Mouse (Mus musculus) limb, embryonic 12.5 days (tissue): ENCODE data around the gene Echdc3. TPM values are rescaled to one million over a fixed set of nuclear protein-coding genes. Genes with fewer than 3 reads are reported as not detected.

ENCODE experiments used
- ATAC-seq: fragments of 200-750 bp; cut with Nextera tagmentation; 2 replicates; pipeline ENCODE4 v1.8.0; 2017; ENCODE audit warnings: low read depth, moderate TSS enrichment; ENCODE audit not compliant: insufficient number of reproducible peaks, insufficient read depth, low FRiP score, low TSS enrichment
- H3K27ac ChIP-seq: fragments of 300-500 bp; sonication (generic); 2 replicates; pipeline ENCODE4 v1.5.1; 2016; ENCODE audit warnings: mild to moderate bottlenecking, moderate library complexity
- H3K27me3 ChIP-seq: fragments of 300-500 bp; sonication (generic); 2 replicates; pipeline ENCODE4 v1.6.1; 2016; ENCODE audit warnings: mild to moderate bottlenecking, moderate library complexity
- H3K36me3 ChIP-seq: fragments of 300-500 bp; sonication (generic); 2 replicates; pipeline ENCODE4 v1.6.1; 2016; ENCODE audit warnings: mild to moderate bottlenecking, moderate library complexity
- H3K4me1 ChIP-seq: fragments of 300-500 bp; sonication (generic); replicated peaks from 2 replicates; pipeline ENCODE4 v1.6.1; 2016
- H3K4me2 ChIP-seq: fragments of 300-500 bp; sonication (generic); 2 replicates; pipeline ENCODE4 v1.6.1; 2016; ENCODE audit warnings: mild to moderate bottlenecking, moderate library complexity
- H3K4me3 ChIP-seq: fragments of 300-500 bp; sonication (generic); replicated peaks from 2 replicates; pipeline ENCODE4 v1.5.1; 2016; ENCODE audit warnings: mild to moderate bottlenecking
- H3K9ac ChIP-seq: fragments of 300-500 bp; sonication (generic); replicated peaks from 2 replicates; pipeline ENCODE4 v1.6.1; 2016; ENCODE audit warnings: mild to moderate bottlenecking, moderate library complexity
- H3K9me3 ChIP-seq: fragments of 300-500 bp; sonication (generic); 2 replicates; pipeline ENCODE4 v1.6.1; 2016; ENCODE audit warnings: mild to moderate bottlenecking, moderate library complexity
- WGBS: fragments of 180-500 bp; shearing (Covaris S2); methylation state at CpG from one replicate; pipeline ENCODE4 v1.1.7; 2016; 5-methylcytosine and 5-hydroxymethylcytosine counted together
- polyA plus RNA-seq: library from polyadenylated mRNA; unstranded; fragments of >200 nt; fragmentation: Nextera tagmentation; extraction: Ambion mirVana; gene quantifications from 2 replicates; pipeline ENCODE4 v1.2.1, GENCODE M21; 2016

Gene Echdc3
- polyA plus RNA-seq, 1 experiment from 2014 or later = 4.3 TPM

- no peak overlapping the region for H3K9ac ChIP-seq
- no peak overlapping the region for H3K27ac ChIP-seq
- no peak overlapping the region for H3K4me2 ChIP-seq
- H3K4me3 ChIP-seq = no peak overlapping the region
- ATAC-seq = no peak
- no peaks in the 10 kb centered on the region for H3K27me3 ChIP-seq
- no peaks in the 10 kb centered on the region for H3K36me3 ChIP-seq
- H3K4me1 ChIP-seq = peaks cover 9% of the 10 kb centered on the region; the same call in 1 of the 2 replicates
- 76% methylated on average over 10 of the region's 10 CpGs for WGBS
- H3K9me3 ChIP-seq = 0 out of 2 replicates have a peak, but pooled peaks cover 4% of the 10 kb centered on the region
These were observed 67.2 kb downstream of the Echdc3 start for GRCm38 (mm10) chr2:6145611-6146010.

- Histone ChIP-seq H3K9ac (no peak overlapping the region), H3K4me2 (no peak overlapping the region), H3K27me3 (no peaks in the 10 kb centered on the region), H3K36me3 (no peaks in the 10 kb centered on the region), H3K9me3 (0 out of 2 replicates have a peak, but pooled peaks cover 4% of the 10 kb centered on the region), H3K4me3 (no peak overlapping the region), H3K27ac (no peak overlapping the region), H3K4me1 (peaks cover 9% of the 10 kb centered on the region; the same call in 1 of the 2 replicates)
- WGBS = 72% methylated on average over 16 of the region's 16 CpGs
- no peak for ATAC-seq
These were observed 69.7 kb downstream of the Echdc3 start for GRCm38 (mm10) chr2:6142915-6143654.

GRCm38 (mm10) chr2:6140572-6141161 is 72.2 kb downstream of the Echdc3 start:
- Histone ChIP-seq H3K4me3 (no peak overlapping the region), H3K36me3 (no peaks in the 10 kb centered on the region), H3K27me3 (no peaks in the 10 kb centered on the region), H3K4me1 (peaks cover 9% of the 10 kb centered on the region; the same call in 1 of the 2 replicates), H3K27ac (no peak overlapping the region), H3K9me3 (0 out of 2 replicates have a peak, but pooled peaks cover 4% of the 10 kb centered on the region), H3K4me2 (no peak overlapping the region), H3K9ac (no peak overlapping the region)
- WGBS = 87% methylated on average over 9 of the region's 9 CpGs
- ATAC-seq = no peak

Other genes with a start within 250 kb of the Echdc3 start
- 6.4 and 6.8 TPM in 2 replicates for gene Proser2, start 82.8 kb downstream of the Echdc3 start, polyA plus RNA-seq
- 16.1 and 17.3 TPM in 2 replicates for gene Usp6nl, start 109.6 kb upstream of the Echdc3 start, polyA plus RNA-seq